Mouse (Mus musculus): ENCODE data around the gene Pi4kb. TPM values are rescaled to one million over a fixed set of nuclear protein-coding genes. Genes with fewer than 3 reads are reported as not detected.

Gene Pi4kb
- 15.8 TPM in 2 replicates for polyA plus RNA-seq (2015; fragmentation: Nextera tagmentation; extraction: Ambion mirVana)

GRCm38 (mm10) chr3:94974528-94975422, at the start of gene Pi4kb:
Gene Pi4kb (plus strand): TSS chr3:94974731.

GRCm38 (mm10) chr3:94932809-94933564, 41.5 kb upstream of the Pi4kb start, which contains the start of gene Selenbp1:
Gene Selenbp1 (plus strand): TSS chr3:94933056.

GRCm38 (mm10) chr3:94953764-94954616, 20.5 kb upstream of the Pi4kb start, which contains the start of gene Rfx5:
Gene Rfx5 (plus strand): TSS chr3:94954075.

GRCm38 (mm10) chr3:95015337-95015872, 40.9 kb downstream of the Pi4kb start, which contains the start of gene Zfp687:
Gene Zfp687 (minus strand): TSS chr3:95015448.

GRCm38 (mm10) chr3:95042166-95042837, 67.8 kb downstream of the Pi4kb start, which contains the start of gene Psmd4:
Gene Psmd4 (minus strand): TSS chr3:95042614.

Small RNAs within 50 kb of the gene (microRNA-seq; reads per million reads assigned to microRNA genes)
- 0 to 0.20 reads per million in 2 experiments for gene Mir7013

Other genes starting within 250 kb of the Pi4kb start
- 0.19 and 0.46 TPM in 2 replicates for gene Cgn, start 188.2 kb upstream of the Pi4kb start, polyA plus RNA-seq (2015; fragmentation: Nextera tagmentation; extraction: Ambion mirVana)
- gene Pogz, start 137.2 kb upstream of the Pi4kb start, polyA plus RNA-seq (2015; fragmentation: Nextera tagmentation; extraction: Ambion mirVana) = 6.3 and 6.9 TPM in 2 replicates
- 242 and 248 TPM in 2 replicates for gene Psmb4, start 87.8 kb upstream of the Pi4kb start, polyA plus RNA-seq (2015; fragmentation: Nextera tagmentation; extraction: Ambion mirVana)
- 30.0 and 38.8 TPM in 2 replicates for gene Selenbp1, start 41.7 kb upstream of the Pi4kb start, polyA plus RNA-seq (2015; fragmentation: Nextera tagmentation; extraction: Ambion mirVana)
- gene Rfx5, start 20.7 kb upstream of the Pi4kb start, polyA plus RNA-seq (2015; fragmentation: Nextera tagmentation; extraction: Ambion mirVana) = 3.7 and 4.8 TPM in 2 replicates
- 8.7 and 8.9 TPM in 2 replicates for gene Zfp687, start 40.7 kb downstream of the Pi4kb start, polyA plus RNA-seq (2015; fragmentation: Nextera tagmentation; extraction: Ambion mirVana)
- 239 and 251 TPM in 2 replicates for gene Psmd4, start 67.9 kb downstream of the Pi4kb start, polyA plus RNA-seq (2015; fragmentation: Nextera tagmentation; extraction: Ambion mirVana)
- 11.1 and 11.3 TPM in 2 replicates for gene Pip5k1a, start 132.2 kb downstream of the Pi4kb start, polyA plus RNA-seq (2015; fragmentation: Nextera tagmentation; extraction: Ambion mirVana)
- 70.5 and 72.7 TPM in 2 replicates for gene Vps72, start 136.3 kb downstream of the Pi4kb start, polyA plus RNA-seq (2015; fragmentation: Nextera tagmentation; extraction: Ambion mirVana)
- gene Tmod4, start 149.7 kb downstream of the Pi4kb start, polyA plus RNA-seq (2015; fragmentation: Nextera tagmentation; extraction: Ambion mirVana) = 226 and 267 TPM in 2 replicates
- gene Scnm1, start 159.3 kb downstream of the Pi4kb start, polyA plus RNA-seq (2015; fragmentation: Nextera tagmentation; extraction: Ambion mirVana) = 61.6 and 62.7 TPM in 2 replicates
- gene Lysmd1, start 159.4 kb downstream of the Pi4kb start, polyA plus RNA-seq (2015; fragmentation: Nextera tagmentation; extraction: Ambion mirVana) = 11.3 and 11.4 TPM in 2 replicates
- gene Tnfaip8l2, start 167.6 kb downstream of the Pi4kb start, polyA plus RNA-seq (2015; fragmentation: Nextera tagmentation; extraction: Ambion mirVana) = 6.2 and 9.2 TPM in 2 replicates
- 13.3 and 17.6 TPM in 2 replicates for gene Sema6c, start 185.7 kb downstream of the Pi4kb start, polyA plus RNA-seq (2015; fragmentation: Nextera tagmentation; extraction: Ambion mirVana)
- 3.7 and 4.0 TPM in 2 replicates for gene Gabpb2, start 243.2 kb downstream of the Pi4kb start, polyA plus RNA-seq (2015; fragmentation: Nextera tagmentation; extraction: Ambion mirVana)

Measured in skeletal muscle tissue, postnatal 0 days (tissue).